Mouse (Mus musculus) cerebral cortex, adult 2 months (tissue): ENCODE measurements around the gene Ets2.

ENCODE experiments used
- WGBS: fragments of 180-500 bp; shearing (Covaris S2); methylation state at CpG from one replicate; pipeline ENCODE4 v1.1.7; 2018; 5-methylcytosine and 5-hydroxymethylcytosine counted together

Ets2 gene

GRCm38 (mm10) chr16:95729775-95730174 is 27.9 kb downstream of the Ets2 start:
- WGBS: 54% methylated on average over 6 of the region's 6 CpGs

GRCm38 (mm10) chr16:95734785-95735184 is 32.9 kb downstream of the Ets2 start:
- 51% methylated on average over 2 of the region's 2 CpGs for WGBS

GRCm38 (mm10) chr16:95736470-95736869 is 34.6 kb downstream of the Ets2 start:
- WGBS: 93% methylated on average over 6 of the region's 6 CpGs

- 57% methylated on average over 6 of the region's 6 CpGs for WGBS
Measured at GRCm38 (mm10) chr16:95739522-95739921, 37.6 kb downstream of the Ets2 start.

- WGBS: 74% methylated on average over 11 of the region's 11 CpGs
Measured at GRCm38 (mm10) chr16:95741358-95741757, 39.5 kb downstream of the Ets2 start.

GRCm38 (mm10) chr16:95741915-95742739 is 40.3 kb downstream of the Ets2 start:
- WGBS: 90% methylated on average over 10 of the region's 10 CpGs

GRCm38 (mm10) chr16:95742740-95743030 is 40.8 kb downstream of the Ets2 start:
- 78% methylated on average over 6 of the region's 6 CpGs for WGBS

- 78% methylated on average over 4 of the region's 4 CpGs for WGBS
Measured at GRCm38 (mm10) chr16:95743104-95743503, 41.2 kb downstream of the Ets2 start.

- 80% methylated on average over 8 of the region's 8 CpGs for WGBS
Measured at GRCm38 (mm10) chr16:95744771-95745170, 42.9 kb downstream of the Ets2 start.

GRCm38 (mm10) chr16:95745685-95746084 is 43.8 kb downstream of the Ets2 start:
- 85% methylated on average over 3 of the region's 3 CpGs for WGBS

GRCm38 (mm10) chr16:95746565-95746964 is 44.7 kb downstream of the Ets2 start:
- WGBS: 80% methylated on average over 2 of the region's 2 CpGs

- WGBS: 58% methylated on average over 12 of the region's 12 CpGs
Measured at GRCm38 (mm10) chr16:95749291-95750103, 47.6 kb downstream of the Ets2 start.

GRCm38 (mm10) chr16:95750211-95750629 is 48.3 kb downstream of the Ets2 start:
- WGBS: 87% methylated on average over 6 of the region's 6 CpGs

- WGBS: 60% methylated on average over 9 of the region's 9 CpGs
Measured at GRCm38 (mm10) chr16:95752502-95752901, 50.6 kb downstream of the Ets2 start.

- WGBS: 30% methylated on average over 7 of the region's 7 CpGs
Measured at GRCm38 (mm10) chr16:95753295-95753694, 51.4 kb downstream of the Ets2 start.

GRCm38 (mm10) chr16:95759151-95759987 is 57.5 kb downstream of the Ets2 start:
- 85% methylated on average over 8 of the region's 8 CpGs for WGBS

GRCm38 (mm10) chr16:95759988-95760391 is 58.1 kb downstream of the Ets2 start:
- WGBS: 47% methylated on average over 6 of the region's 6 CpGs

- WGBS: 62% methylated on average over 6 of the region's 6 CpGs
Measured at GRCm38 (mm10) chr16:95761742-95762141, 59.9 kb downstream of the Ets2 start.

- WGBS: 80% methylated on average over 6 of the region's 6 CpGs
Measured at GRCm38 (mm10) chr16:95763201-95763600, 61.3 kb downstream of the Ets2 start.

- 63% methylated on average over 8 of the region's 8 CpGs for WGBS
Measured at GRCm38 (mm10) chr16:95764041-95764440, 62.2 kb downstream of the Ets2 start.

GRCm38 (mm10) chr16:95766181-95766580 is 64.3 kb downstream of the Ets2 start:
- 75% methylated on average over 3 of the region's 3 CpGs for WGBS

GRCm38 (mm10) chr16:95767246-95767645 is 65.4 kb downstream of the Ets2 start:
- 90% methylated on average over 2 of the region's 2 CpGs for WGBS
